Mouse (Mus musculus): Measurements from ENCODE around the gene Ifrd1. TPM values are rescaled to one million over a fixed set of nuclear protein-coding genes. Genes with fewer than 3 reads are reported as not detected.

Gene Ifrd1
- 100 to 1,000 TPM; 773 to 876 TPM for total RNA-seq (2023)

GRCm38 (mm10) chr12:40248454-40249180 is at the start of gene Ifrd1:
Gene Ifrd1 (minus strand): TSS chr12:40248504.

GRCm38 (mm10) chr12:40199302-40199701 is 49.0 kb downstream of the Ifrd1 start, which contains the start of gene Lsmem1:
Gene Lsmem1 (minus strand): TSS chr12:40199490.

Other genes with a start within 250 kb of the Ifrd1 start
- 10 to 100 TPM; 18.6 to 21.0 TPM for gene Arl4a, start 210.5 kb downstream of the Ifrd1 start, total RNA-seq (2023)
- not detected for gene Scin, start 114.3 kb downstream of the Ifrd1 start, total RNA-seq (2023)
- 1 to 10 TPM; 3.2 to 4.3 TPM for gene Lsmem1, start 49.0 kb downstream of the Ifrd1 start, total RNA-seq (2023)
- gene Zfp277, start 197.4 kb upstream of the Ifrd1 start, total RNA-seq (2023) = 10 to 100 TPM; 30.2 to 32.0 TPM
- 10 to 100 TPM; 53.4 to 58.0 TPM for gene Dock4, start 197.4 kb upstream of the Ifrd1 start, total RNA-seq (2023)